Mouse (Mus musculus): ENCODE measurements around the gene Cfap44.
A peak's percentile ranks its signal among the peaks of the same experiment; 100 is the strongest.

- TF ChIP-seq CTCF (IDR thresholded peaks at IDR 0.05; ENCODE audit: insufficient read depth, low read length) (peak; percentile 91), POLR2A (IDR thresholded peaks at IDR 0.05; ENCODE audit: borderline replicate concordance, extremely low read depth, low read depth, low read length) (no peak)
These were observed 89.5 kb downstream of the Cfap44 start for GRCm38 (mm10) chr16:44484079-44484478.

All from lung, adult 2 months (tissue).